Mouse (Mus musculus) myocyte (in vitro differentiated cells): Measurements from ENCODE around the gene Gm3238. TPM values are rescaled to one million over a fixed set of nuclear protein-coding genes. Genes with fewer than 3 reads are reported as not detected.

Source experiments
- H3K27me3 ChIP-seq: one replicate; pipeline ENCODE4 v1.6.1; 2011; ENCODE audit not compliant: control insufficient read depth, insufficient read depth, insufficient read length
- H3K36me3 ChIP-seq: one replicate; pipeline ENCODE4 v1.6.1; 2011; ENCODE audit not compliant: control insufficient read depth, insufficient read depth
- H3K4me2 ChIP-seq: one replicate; pipeline ENCODE4 v1.6.1; 2011; ENCODE audit warnings: low read depth, control low read depth
- H3K4me3 ChIP-seq: one replicate; pipeline ENCODE4 v1.5.1; 2011; ENCODE audit warnings: mild to moderate bottlenecking, control low read depth, moderate library complexity
- H3K79me2 ChIP-seq: one replicate; pipeline ENCODE4 v1.6.1; 2011; ENCODE audit not compliant: control insufficient read depth, insufficient read depth
- H3ac ChIP-seq: one replicate; pipeline ENCODE4 v1.6.1; 2011; ENCODE audit not compliant: control insufficient read depth, insufficient read length
- CEBPB ChIP-seq: IDR thresholded peaks from 2 replicates; pipeline ENCODE4 v1.6.1; 2011; ENCODE audit warnings: mild to moderate bottlenecking, moderate library complexity; ENCODE audit not compliant: poor library complexity, insufficient read depth, severe bottlenecking
- E2F4 ChIP-seq: IDR thresholded peaks from one replicate; pipeline ENCODE4 v1.6.1; 2011; ENCODE audit warnings: mild to moderate bottlenecking, control low read depth, moderate library complexity; ENCODE audit not compliant: insufficient read depth
- MAX ChIP-seq: IDR thresholded peaks from one replicate; pipeline ENCODE4 v1.6.1; 2011; ENCODE audit warnings: low read depth, mild to moderate bottlenecking, control low read depth
- MYOD1 ChIP-seq, 3 experiments: IDR thresholded peaks; one replicate each; pipeline ENCODE4 v1.6.1; 2011; ENCODE audit warnings: control low read depth in 2 of 3, low read depth in 2 of 3, mild to moderate bottlenecking in 2 of 3, moderate library complexity in 1 of 3; ENCODE audit not compliant: insufficient read length in 2 of 3, control insufficient read depth in 1 of 3
- MYOG ChIP-seq, 3 experiments: IDR thresholded peaks; one replicate each; pipeline ENCODE4 v1.6.1; 2011; ENCODE audit warnings: control low read depth in 2 of 3, low read depth in 2 of 3, mild to moderate bottlenecking in 2 of 3; ENCODE audit not compliant: insufficient read length in 2 of 3, control insufficient read depth in 1 of 3, insufficient read depth in 1 of 3
- POLR2A ChIP-seq: IDR thresholded peaks from one replicate; pipeline ENCODE4 v1.6.1; 2011; ENCODE audit warnings: low read depth, mild to moderate bottlenecking, control low read depth, moderate library complexity; ENCODE audit not compliant: insufficient read length
- POLR2AphosphoS2 ChIP-seq: IDR thresholded peaks from one replicate; pipeline ENCODE4 v1.6.1; 2011; ENCODE audit warnings: low read depth, control low read depth; ENCODE audit not compliant: insufficient read length
- REST ChIP-seq: IDR thresholded peaks from one replicate; pipeline ENCODE4 v1.6.1; 2011; ENCODE audit warnings: mild to moderate bottlenecking, control low read depth, moderate library complexity; ENCODE audit not compliant: insufficient read depth, insufficient read length
- SRF ChIP-seq: IDR thresholded peaks from one replicate; pipeline ENCODE4 v1.6.1; 2011; ENCODE audit warnings: low read depth; ENCODE audit not compliant: control insufficient read depth, insufficient read length
- TCF12 ChIP-seq: IDR thresholded peaks from one replicate; pipeline ENCODE4 v1.6.1; 2011; ENCODE audit warnings: mild to moderate bottlenecking, control low read depth; ENCODE audit not compliant: poor library complexity, insufficient read depth, severe bottlenecking
- TCF3 ChIP-seq: IDR thresholded peaks from one replicate; pipeline ENCODE4 v1.6.1; 2011; ENCODE audit warnings: low read depth, control low read depth; ENCODE audit not compliant: insufficient read length
- USF1 ChIP-seq: IDR thresholded peaks from one replicate; pipeline ENCODE4 v1.6.1; 2011; ENCODE audit warnings: low read depth, mild to moderate bottlenecking, control low read depth, moderate library complexity
- polyA plus RNA-seq: library from polyadenylated mRNA; unstranded; fragments of >200 nt; fragmentation: generic; extraction: Trizol; gene quantifications from one replicate; pipeline ENCODE4 v1.2.1, GENCODE M21; 2012; ENCODE audit warnings: missing spikeins

Gene Gm3238
- polyA plus RNA-seq, 1 experiment: not detected

DNA sequence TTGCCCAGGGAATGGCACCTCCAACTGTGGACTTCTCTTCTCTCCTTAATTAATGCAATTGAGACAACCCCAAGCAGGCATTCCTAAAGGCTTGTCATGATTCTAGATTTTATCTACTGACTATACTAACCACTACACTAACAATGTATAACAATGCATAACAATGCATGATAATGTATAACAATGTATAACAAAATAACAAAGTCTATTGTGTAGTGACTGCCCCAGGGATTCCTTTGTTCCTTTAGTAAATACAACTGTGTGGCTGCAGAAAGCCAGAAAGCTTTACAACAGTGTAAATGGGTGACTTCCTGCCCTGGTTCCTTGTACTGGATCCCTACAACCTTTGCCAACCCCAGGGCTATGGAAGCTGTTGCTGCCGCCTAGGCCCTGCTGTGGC lies 35.2 kb downstream of the Gm3238 start:
- no peak for TF ChIP-seq CEBPB
- no peak for TF ChIP-seq MYOD1 (IDR thresholded peaks at IDR 0.05; ENCODE audit: control insufficient read depth in 1 of 3, insufficient read length in 2 of 3, low read depth in 2 of 3)
- no peak for TF ChIP-seq USF1
- no peak for TF ChIP-seq REST
- no peak overlapping the region for H3K4me3 ChIP-seq
- no peaks in the 10 kb centered on the region for H3K36me3 ChIP-seq
- no peaks in the 10 kb centered on the region for H3K27me3 ChIP-seq
- H3K4me2 ChIP-seq: no peak overlapping the region
- no peaks in the 10 kb centered on the region for H3K79me2 ChIP-seq
- no peak overlapping the region for H3ac ChIP-seq

- H3K4me2 ChIP-seq: no peak overlapping the region
- TF ChIP-seq POLR2AphosphoS2 (no peak), MAX (no peak), SRF (no peak), USF1 (no peak), REST (no peak), E2F4 (no peak), CEBPB (no peak), TCF12 (no peak), MYOD1 (IDR thresholded peaks at IDR 0.05; ENCODE audit: control insufficient read depth in 1 of 3, insufficient read length in 2 of 3, low read depth in 2 of 3) (no peak), POLR2A (no peak), MYOG (IDR thresholded peaks at IDR 0.05; ENCODE audit: control insufficient read depth in 1 of 3, insufficient read depth in 1 of 3, insufficient read length in 2 of 3, low read depth in 2 of 3) (no peak), TCF3 (no peak)
Measured at GRCm38 (mm10) chr10:77729241-77729640, 41.9 kb downstream of the Gm3238 start.

DNA sequence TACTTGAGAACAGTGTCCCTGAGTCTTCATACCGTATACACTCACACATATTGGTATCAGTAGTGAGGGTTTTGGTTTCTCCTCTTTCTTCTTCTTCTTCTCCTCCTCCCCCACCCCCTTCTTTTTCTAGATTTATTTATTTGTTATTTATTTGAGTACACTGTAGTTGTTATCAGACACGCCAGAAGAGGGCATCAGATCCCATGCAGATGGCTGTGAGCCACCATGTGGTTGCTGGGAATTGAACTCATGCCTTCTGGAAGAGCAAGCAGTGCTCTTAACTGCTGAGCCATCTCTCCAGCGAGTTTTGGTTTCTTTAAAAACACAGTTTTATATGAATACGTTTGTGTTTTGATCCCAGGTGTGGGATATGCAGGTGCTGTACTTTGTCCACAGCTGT lies 42.8 kb downstream of the Gm3238 start:
- peaks cover 9% of the 10 kb centered on the region for H3K27me3 ChIP-seq
- H3K36me3 ChIP-seq: no peaks in the 10 kb centered on the region
- no peak overlapping the region for H3ac ChIP-seq
- no peak overlapping the region for H3K4me3 ChIP-seq
- H3K4me2 ChIP-seq: no peak overlapping the region
- H3K79me2 ChIP-seq: no peaks in the 10 kb centered on the region
- TF ChIP-seq MAX: no peak
- TF ChIP-seq MYOG (IDR thresholded peaks at IDR 0.05; ENCODE audit: control insufficient read depth in 1 of 3, insufficient read depth in 1 of 3, insufficient read length in 2 of 3, low read depth in 2 of 3): no peak
- TF ChIP-seq SRF: no peak
- TF ChIP-seq POLR2AphosphoS2: no peak
- no peak for TF ChIP-seq TCF12
- no peak for TF ChIP-seq REST
- TF ChIP-seq MYOD1 (IDR thresholded peaks at IDR 0.05; ENCODE audit: control insufficient read depth in 1 of 3, insufficient read length in 2 of 3, low read depth in 2 of 3): no peak
- TF ChIP-seq E2F4: no peak
- no peak for TF ChIP-seq USF1
- TF ChIP-seq TCF3: no peak
- TF ChIP-seq POLR2A: no peak
- TF ChIP-seq CEBPB: no peak

More at GRCm38 (mm10) chr10:77729241-77729640, 41.9 kb downstream of the Gm3238 start:
- H3K79me2 ChIP-seq: no peaks in the 10 kb centered on the region
- H3K27me3 ChIP-seq: peaks cover 5% of the 10 kb centered on the region
- no peaks in the 10 kb centered on the region for H3K36me3 ChIP-seq
- no peak overlapping the region for H3ac ChIP-seq
- no peak overlapping the region for H3K4me3 ChIP-seq

DNA sequence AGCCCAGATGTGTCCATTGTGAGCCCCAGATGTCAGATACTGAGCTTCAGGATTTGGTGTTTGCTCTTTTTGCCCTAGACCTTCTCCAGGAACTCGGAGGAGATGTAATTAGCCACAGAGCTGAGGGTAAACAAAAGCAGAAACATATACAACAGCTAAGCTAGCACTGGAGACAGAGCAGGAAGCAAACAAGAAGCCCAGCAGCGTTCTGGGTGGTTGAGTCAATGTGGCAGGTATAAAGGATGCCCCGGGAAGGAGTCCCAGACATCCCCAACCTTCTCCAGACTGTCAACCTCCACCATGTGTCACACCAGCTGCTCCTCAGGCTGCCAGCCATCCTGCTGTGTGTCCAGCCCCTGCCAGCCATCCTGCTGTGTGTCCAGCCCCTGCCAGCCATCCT lies 44.9 kb downstream of the Gm3238 start, which contains the start of gene Gm10100:
TSS of gene Gm10100 (plus strand) at position 301 of the 400 bp plus-strand sequence.
- TF ChIP-seq MAX (no peak), MYOD1 (IDR thresholded peaks at IDR 0.05; ENCODE audit: control insufficient read depth in 1 of 3, insufficient read length in 2 of 3, low read depth in 2 of 3) (no peak), POLR2AphosphoS2 (no peak), TCF12 (no peak), TCF3 (no peak), POLR2A (no peak), USF1 (no peak), REST (no peak), MYOG (IDR thresholded peaks at IDR 0.05; ENCODE audit: control insufficient read depth in 1 of 3, insufficient read depth in 1 of 3, insufficient read length in 2 of 3, low read depth in 2 of 3) (no peak), E2F4 (no peak)

GRCm38 (mm10) chr10:77724855-77725254 lies 46.3 kb downstream of the Gm3238 start:
- no peaks in the 10 kb centered on the region for H3K79me2 ChIP-seq
- no peak overlapping the region for H3K4me3 ChIP-seq
- TF ChIP-seq TCF3 (no peak), REST (no peak), MYOG (IDR thresholded peaks at IDR 0.05; ENCODE audit: control insufficient read depth in 1 of 3, insufficient read depth in 1 of 3, insufficient read length in 2 of 3, low read depth in 2 of 3) (no peak), MYOD1 (IDR thresholded peaks at IDR 0.05; ENCODE audit: control insufficient read depth in 1 of 3, insufficient read length in 2 of 3, low read depth in 2 of 3) (no peak), USF1 (no peak), SRF (no peak), E2F4 (no peak), CEBPB (no peak), MAX (no peak), POLR2A (no peak)
- H3ac ChIP-seq: no peak overlapping the region
- H3K36me3 ChIP-seq: no peaks in the 10 kb centered on the region
- peaks cover 9% of the 10 kb centered on the region for H3K27me3 ChIP-seq
- H3K4me2 ChIP-seq: no peak overlapping the region

More for the DNA sequence above, 44.9 kb downstream of the Gm3238 start, which contains the start of gene Gm10100:
- H3K4me3 ChIP-seq: no peak within 1 kb of the TSS
- peaks cover 9% of the 10 kb centered on the region for H3K27me3 ChIP-seq
- no peak within 1 kb of the TSS for H3ac ChIP-seq
- no peak within 1 kb of the TSS for H3K4me2 ChIP-seq
- no peaks in the 10 kb centered on the region for H3K79me2 ChIP-seq
- no peaks in the 10 kb centered on the region for H3K36me3 ChIP-seq

Other genes starting within 250 kb of the Gm3238 start
- gene Itgb2, start 241.1 kb downstream of the Gm3238 start, polyA plus RNA-seq: 1.3 TPM
- gene Pttg1ip, start 189.6 kb downstream of the Gm3238 start, polyA plus RNA-seq: 237 TPM
- 127 TPM for gene Sumo3, start 165.2 kb downstream of the Gm3238 start, polyA plus RNA-seq
- 8.8 TPM for gene Gm49325, start 165.1 kb downstream of the Gm3238 start, polyA plus RNA-seq
- gene Ube2g2, start 149.1 kb downstream of the Gm3238 start, polyA plus RNA-seq: 181 TPM
- not detected for gene Tspear, start 84.8 kb downstream of the Gm3238 start, polyA plus RNA-seq
- not detected for gene Gm19402, start 80.6 kb downstream of the Gm3238 start, polyA plus RNA-seq
- not detected for gene Gm9508, start 74.1 kb downstream of the Gm3238 start, polyA plus RNA-seq
- gene Gm10272, start 64.7 kb downstream of the Gm3238 start, polyA plus RNA-seq: not detected
- gene Gm10024, start 59.9 kb downstream of the Gm3238 start, polyA plus RNA-seq: not detected
- not detected for gene Gm10142, start 55.5 kb downstream of the Gm3238 start, polyA plus RNA-seq
- gene Krtap12-1, start 50.7 kb downstream of the Gm3238 start, polyA plus RNA-seq: not detected
- gene Gm10100, start 44.8 kb downstream of the Gm3238 start, polyA plus RNA-seq: not detected
- gene Gm18596, start 28.7 kb downstream of the Gm3238 start, polyA plus RNA-seq: not detected
- gene Gm9736, start 20.0 kb downstream of the Gm3238 start, polyA plus RNA-seq: not detected
- not detected for gene Gm3233, start 11.6 kb downstream of the Gm3238 start, polyA plus RNA-seq
- gene Gm7138, start 5.6 kb upstream of the Gm3238 start, polyA plus RNA-seq: not detected
- not detected for gene Gm3250, start 11.2 kb upstream of the Gm3238 start, polyA plus RNA-seq
- gene Gm7137, start 16.9 kb upstream of the Gm3238 start, polyA plus RNA-seq: not detected
- gene Gm9639, start 23.8 kb upstream of the Gm3238 start, polyA plus RNA-seq: not detected
- not detected for gene Gm19668, start 27.8 kb upstream of the Gm3238 start, polyA plus RNA-seq
- gene Gm9507, start 40.5 kb upstream of the Gm3238 start, polyA plus RNA-seq: not detected
- gene Gm2696, start 43.4 kb upstream of the Gm3238 start, polyA plus RNA-seq: not detected
- gene Krtap10-4, start 55.8 kb upstream of the Gm3238 start, polyA plus RNA-seq: not detected
- gene Krtap10-10, start 64.6 kb upstream of the Gm3238 start, polyA plus RNA-seq: not detected
- gene Gm36176, start 75.5 kb upstream of the Gm3238 start, polyA plus RNA-seq: not detected
- gene Gm10318, start 81.5 kb upstream of the Gm3238 start, polyA plus RNA-seq: not detected
- not detected for gene Gm3285, start 90.7 kb upstream of the Gm3238 start, polyA plus RNA-seq
- 0.01 TPM for gene Lrrc3, start 131.2 kb upstream of the Gm3238 start, polyA plus RNA-seq
- gene Trpm2, start 199.2 kb upstream of the Gm3238 start, polyA plus RNA-seq: not detected
- 12.8 TPM for gene 1810043G02Rik, start 207.2 kb upstream of the Gm3238 start, polyA plus RNA-seq
- 122 TPM for gene Pfkl, start 238.8 kb upstream of the Gm3238 start, polyA plus RNA-seq